Mouse (Mus musculus): ENCODE results near the gene E2f6. TPM values are rescaled to one million over a fixed set of nuclear protein-coding genes. Genes with fewer than 3 reads are reported as not detected.

The E2f6 gene
- polyA plus RNA-seq, 1 experiment from 2014 or later = 67.3 TPM

DNA sequence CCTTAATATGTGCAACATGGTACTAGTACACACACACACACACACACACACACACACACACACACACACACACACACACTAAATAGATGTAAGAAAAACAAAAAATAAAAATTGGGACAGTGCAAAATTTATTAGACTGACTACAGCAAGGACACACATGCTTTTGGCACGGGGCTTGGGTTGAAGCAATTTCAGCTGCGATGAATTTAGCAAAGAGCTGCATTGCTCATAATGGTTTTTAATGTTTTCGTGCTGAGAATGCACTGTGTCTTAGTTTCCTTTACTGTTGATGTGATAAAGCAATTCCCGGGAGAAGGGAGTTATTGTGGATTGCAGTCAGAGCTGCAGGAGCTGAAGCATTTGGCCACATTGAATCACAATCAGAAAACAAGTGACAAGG, 27.0 kb downstream of the E2f6 start:
- WGBS = 94% methylated on average over 4 of the region's 4 CpGs
- Histone ChIP-seq H3K4me3 (no peak overlapping the region), H3K9me3 (replicated peaks) (no peaks in the 10 kb centered on the region), H3K36me3 (no peaks in the 10 kb centered on the region), H3K27ac (no peak overlapping the region), H3K27me3 (ENCODE audit: low read depth, poor library complexity, severe bottlenecking) (no peaks in the 10 kb centered on the region), H3K4me1 (0 out of 2 replicates have a peak, but pooled peaks cover 3% of the 10 kb centered on the region)
- no peak for DNase-seq (ENCODE audit: low spot score)

DNA sequence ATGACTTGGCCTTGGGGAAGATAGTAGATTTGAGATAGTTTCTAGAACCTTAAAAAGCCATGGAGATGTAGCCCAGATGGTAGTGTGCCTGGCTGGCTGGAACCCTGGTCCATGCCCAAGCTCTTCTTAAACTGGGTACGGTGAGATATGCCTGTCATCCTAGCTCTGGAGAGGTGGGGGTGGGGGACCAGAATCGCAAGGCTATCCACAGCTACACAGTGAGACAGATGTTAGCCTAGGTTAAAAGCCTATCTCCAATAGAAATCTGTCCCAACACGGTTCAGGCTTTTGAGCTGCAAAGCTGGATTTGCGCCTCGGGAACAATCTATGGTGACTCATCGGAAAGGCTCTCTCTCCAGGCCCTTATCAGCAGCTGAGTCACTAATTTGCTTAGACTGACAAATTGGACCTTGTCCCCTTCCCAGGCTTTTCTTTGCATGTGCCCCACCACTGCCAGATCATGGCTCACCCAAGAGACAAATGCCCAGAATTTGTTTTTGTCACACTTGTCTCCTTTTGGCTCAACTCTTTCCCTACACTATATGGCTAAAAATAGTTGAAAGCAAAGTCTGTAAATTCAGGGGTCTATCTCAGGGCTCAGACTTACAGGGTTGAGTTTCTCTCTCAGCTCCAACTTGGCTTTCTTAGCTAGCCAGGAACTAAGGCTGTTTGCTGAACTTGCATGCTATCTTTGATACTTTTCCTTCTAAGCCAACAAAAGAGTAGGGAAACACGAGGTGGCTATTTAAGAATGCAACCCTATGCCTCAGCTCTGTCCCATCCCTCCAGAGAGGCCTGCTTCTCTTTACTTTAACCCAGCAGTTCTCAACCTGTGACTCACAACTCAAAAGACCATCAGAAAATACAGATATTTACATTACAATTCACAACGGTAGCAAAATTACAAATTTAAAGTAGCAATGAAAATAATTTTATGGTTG, 30.3 kb downstream of the E2f6 start:
- Histone ChIP-seq H3K9me3 (replicated peaks) (no peaks in the 10 kb centered on the region), H3K4me3 (no peak overlapping the region), H3K27me3 (ENCODE audit: low read depth, poor library complexity, severe bottlenecking) (no peaks in the 10 kb centered on the region), H3K27ac (no peak overlapping the region), H3K4me1 (peaks cover 4% of the 10 kb centered on the region; the same call in 1 of the 2 replicates), H3K36me3 (no peaks in the 10 kb centered on the region)
- 80% methylated on average over 8 of the region's 8 CpGs for WGBS
- no peak for DNase-seq (ENCODE audit: low spot score)

DNA sequence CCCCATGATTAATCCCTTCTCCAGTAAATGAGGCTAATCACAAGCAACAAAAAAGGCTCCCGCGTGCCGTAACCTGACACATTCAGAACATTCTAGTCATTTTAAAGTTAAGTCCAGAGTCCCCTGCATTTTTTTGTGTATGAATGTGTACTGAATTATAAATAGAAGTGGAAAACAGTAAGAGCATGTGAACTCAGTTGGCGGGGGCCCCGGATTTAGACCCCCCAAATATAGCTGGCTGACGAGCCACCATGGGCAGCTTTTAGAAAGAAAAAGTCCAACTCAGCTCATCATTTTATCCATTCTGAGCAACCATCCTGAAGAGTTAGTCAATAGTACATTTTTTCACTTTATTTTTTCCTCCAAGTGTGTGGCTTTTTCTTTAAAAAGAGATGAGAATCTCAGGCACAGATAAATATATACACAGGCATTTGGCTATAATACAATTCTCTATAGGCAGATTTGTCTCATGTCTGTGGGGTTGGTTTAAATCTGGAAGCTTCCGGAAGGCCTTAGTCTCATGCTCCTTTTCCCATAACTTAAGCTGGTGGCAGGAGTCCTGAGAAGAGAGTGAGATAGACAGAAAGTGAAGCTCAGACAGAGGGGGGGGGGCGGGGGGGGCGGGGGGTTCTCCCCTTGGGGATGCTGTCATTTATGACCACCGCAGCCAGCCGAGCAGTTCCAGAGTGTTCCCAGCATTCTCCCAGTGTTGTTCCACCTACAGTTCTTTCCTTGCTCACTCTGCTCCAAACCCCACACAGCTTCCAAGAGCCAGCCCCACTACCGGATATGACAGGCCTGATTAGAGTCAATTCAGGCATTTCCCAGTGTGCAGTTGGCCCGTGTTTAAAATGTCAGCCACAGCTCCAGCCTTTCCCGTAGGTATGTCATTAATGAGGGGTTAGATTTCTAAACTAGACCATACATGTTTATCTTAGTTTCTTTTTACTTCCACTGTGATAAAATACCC, 34.1 kb downstream of the E2f6 start:
- DNase-seq (ENCODE audit: low spot score) = peak; percentile 36
- Histone ChIP-seq H3K27me3 (ENCODE audit: low read depth, poor library complexity, severe bottlenecking) (no peaks in the 10 kb centered on the region), H3K9me3 (replicated peaks) (no peaks in the 10 kb centered on the region), H3K4me1 (peaks cover 7% of the 10 kb centered on the region), H3K36me3 (no peaks in the 10 kb centered on the region), H3K27ac (no peak overlapping the region), H3K4me3 (no peak overlapping the region)
- 75% methylated on average over 14 of the region's 14 CpGs for WGBS

DNA sequence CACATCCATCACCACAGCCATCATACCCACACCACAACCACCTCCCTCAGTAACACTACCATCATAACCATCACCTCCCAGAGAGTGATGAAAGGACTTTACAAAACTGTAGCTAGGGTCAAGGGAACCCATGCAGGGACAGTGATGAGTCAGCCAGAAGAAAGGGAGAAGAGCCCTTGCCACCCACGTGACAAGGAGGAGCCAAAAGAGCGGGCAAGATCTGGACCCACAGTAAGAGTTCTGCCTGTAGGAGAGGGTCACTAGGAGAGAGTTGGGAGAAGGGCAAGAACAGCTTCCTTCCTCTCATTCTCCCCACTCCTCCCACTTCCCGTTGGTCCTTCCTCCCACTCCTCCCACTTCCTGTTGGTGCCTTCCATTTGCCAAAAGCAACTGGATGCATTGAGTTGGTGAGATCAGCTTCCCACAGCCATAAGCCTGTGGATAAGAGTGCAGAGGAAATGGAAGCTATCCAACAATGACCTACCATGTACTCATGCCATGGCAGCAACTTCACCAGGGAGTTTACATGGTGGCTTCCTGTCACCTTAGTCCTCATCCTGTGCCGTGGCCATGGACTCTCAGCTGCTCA, 36.5 kb downstream of the E2f6 start:
- WGBS = 86% methylated on average over 4 of the region's 4 CpGs
- H3K9me3 ChIP-seq (replicated peaks) = no peaks in the 10 kb centered on the region
- no peak for DNase-seq (ENCODE audit: low spot score)

DNA sequence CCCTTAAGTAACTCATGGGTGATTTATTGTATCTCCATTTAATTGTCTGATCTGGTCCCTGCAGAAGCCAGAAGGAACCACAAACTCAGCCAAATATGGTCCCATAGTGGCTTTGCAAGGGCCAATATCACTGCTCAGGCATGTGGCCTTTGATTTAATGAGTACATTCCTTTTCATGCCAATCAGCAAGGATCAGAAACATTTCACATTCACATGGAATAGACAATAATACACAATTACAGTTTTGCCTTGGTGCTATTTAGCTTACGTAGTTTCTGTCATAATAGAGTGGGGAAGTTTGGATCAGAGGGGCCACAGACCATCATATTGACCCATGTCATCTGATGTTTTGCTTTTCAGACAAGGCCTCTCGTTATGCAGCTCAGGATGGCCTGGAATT, 37.7 kb downstream of the E2f6 start:
- Histone ChIP-seq H3K36me3 (no peaks in the 10 kb centered on the region), H3K27ac (no peak overlapping the region), H3K9me3 (replicated peaks) (no peaks in the 10 kb centered on the region), H3K27me3 (ENCODE audit: low read depth, poor library complexity, severe bottlenecking) (no peaks in the 10 kb centered on the region), H3K4me1 (peaks cover 19% of the 10 kb centered on the region), H3K4me3 (no peak overlapping the region)
- 91% methylated on average over 2 of the region's 2 CpGs for WGBS
- DNase-seq (ENCODE audit: low spot score) = no peak

More for the DNA sequence above, 36.5 kb downstream of the E2f6 start:
- Histone ChIP-seq H3K27ac (no peak overlapping the region), H3K4me1 (peaks cover 19% of the 10 kb centered on the region), H3K4me3 (no peak overlapping the region), H3K27me3 (ENCODE audit: low read depth, poor library complexity, severe bottlenecking) (no peaks in the 10 kb centered on the region), H3K36me3 (no peaks in the 10 kb centered on the region)

DNA sequence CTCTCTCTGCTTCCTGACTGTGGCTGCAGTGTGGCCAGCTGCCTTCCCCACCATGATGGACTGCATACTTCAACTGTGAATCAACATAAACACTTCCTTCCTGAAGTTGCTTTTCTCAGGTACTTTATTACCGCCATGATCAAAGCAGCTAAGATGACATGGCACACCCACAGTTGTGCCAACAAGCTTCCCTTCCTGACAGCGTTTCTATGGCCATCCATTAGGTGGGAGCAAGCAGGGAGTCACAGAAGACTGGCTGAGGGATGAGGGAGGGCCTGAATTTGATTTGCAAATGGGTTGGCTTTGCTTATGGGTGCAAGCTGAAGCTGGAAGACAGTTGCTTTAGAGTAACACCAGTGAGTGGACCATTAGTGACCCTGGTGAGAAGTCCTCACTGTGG, 39.1 kb downstream of the E2f6 start:
- Histone ChIP-seq H3K27ac (no peak overlapping the region), H3K9me3 (replicated peaks) (no peaks in the 10 kb centered on the region), H3K4me3 (no peak overlapping the region), H3K27me3 (ENCODE audit: low read depth, poor library complexity, severe bottlenecking) (no peaks in the 10 kb centered on the region), H3K4me1 (peaks cover 19% of the 10 kb centered on the region), H3K36me3 (no peaks in the 10 kb centered on the region)
- 58% methylated on average over 2 of the region's 2 CpGs for WGBS
- no peak for DNase-seq (ENCODE audit: low spot score)

DNA sequence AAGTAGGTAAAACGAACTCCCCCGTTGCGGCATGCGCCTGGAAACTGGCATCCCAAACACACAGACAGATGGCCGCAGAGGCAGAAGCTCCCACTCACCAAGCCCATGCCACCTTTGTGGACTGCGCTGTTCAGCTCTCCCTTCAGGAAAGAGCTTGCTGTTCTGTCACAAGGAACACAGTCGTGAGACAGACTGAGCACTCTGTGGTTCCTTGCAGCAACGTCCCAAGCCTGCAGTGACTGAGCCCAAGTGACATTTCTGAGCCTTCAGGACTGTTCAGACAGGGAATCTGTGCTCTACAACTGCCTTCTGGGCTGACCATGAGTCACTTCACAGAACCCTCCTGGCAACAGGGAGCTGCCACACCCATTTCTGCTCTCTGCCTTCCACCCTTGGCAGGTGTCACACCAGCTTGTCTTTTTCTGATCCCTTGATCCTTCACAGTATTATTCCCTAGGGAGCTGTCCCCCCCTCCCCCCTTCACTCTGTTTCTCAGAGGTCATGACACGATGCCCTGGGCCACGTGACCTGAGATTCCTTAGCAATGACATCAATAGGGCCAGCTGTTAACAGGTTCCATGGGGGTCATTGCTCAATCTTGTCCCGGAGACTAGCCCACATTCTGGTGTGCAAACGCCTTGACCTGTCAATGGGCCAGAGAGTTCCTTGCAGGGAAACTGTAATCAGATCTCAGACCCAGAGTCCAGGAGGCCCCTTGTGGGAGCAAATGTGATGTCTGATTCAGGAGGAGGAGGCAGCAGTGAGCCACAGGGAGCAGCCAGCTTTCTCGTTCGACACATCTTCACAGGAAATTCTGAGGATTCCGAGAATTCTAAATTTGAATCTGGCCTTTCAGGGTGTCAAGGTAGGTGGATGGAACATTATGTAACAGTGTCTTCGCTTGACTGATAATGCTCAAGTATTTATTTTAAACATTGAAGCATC, 39.9 kb downstream of the E2f6 start:
- Histone ChIP-seq H3K9me3 (replicated peaks) (no peaks in the 10 kb centered on the region), H3K27me3 (ENCODE audit: low read depth, poor library complexity, severe bottlenecking) (no peaks in the 10 kb centered on the region), H3K4me3 (no peak overlapping the region), H3K36me3 (no peaks in the 10 kb centered on the region), H3K27ac (no peak overlapping the region), H3K4me1 (peaks cover 17% of the 10 kb centered on the region)
- 46% methylated on average over 16 of the region's 16 CpGs for WGBS
- no peak for DNase-seq (ENCODE audit: low spot score)

DNA sequence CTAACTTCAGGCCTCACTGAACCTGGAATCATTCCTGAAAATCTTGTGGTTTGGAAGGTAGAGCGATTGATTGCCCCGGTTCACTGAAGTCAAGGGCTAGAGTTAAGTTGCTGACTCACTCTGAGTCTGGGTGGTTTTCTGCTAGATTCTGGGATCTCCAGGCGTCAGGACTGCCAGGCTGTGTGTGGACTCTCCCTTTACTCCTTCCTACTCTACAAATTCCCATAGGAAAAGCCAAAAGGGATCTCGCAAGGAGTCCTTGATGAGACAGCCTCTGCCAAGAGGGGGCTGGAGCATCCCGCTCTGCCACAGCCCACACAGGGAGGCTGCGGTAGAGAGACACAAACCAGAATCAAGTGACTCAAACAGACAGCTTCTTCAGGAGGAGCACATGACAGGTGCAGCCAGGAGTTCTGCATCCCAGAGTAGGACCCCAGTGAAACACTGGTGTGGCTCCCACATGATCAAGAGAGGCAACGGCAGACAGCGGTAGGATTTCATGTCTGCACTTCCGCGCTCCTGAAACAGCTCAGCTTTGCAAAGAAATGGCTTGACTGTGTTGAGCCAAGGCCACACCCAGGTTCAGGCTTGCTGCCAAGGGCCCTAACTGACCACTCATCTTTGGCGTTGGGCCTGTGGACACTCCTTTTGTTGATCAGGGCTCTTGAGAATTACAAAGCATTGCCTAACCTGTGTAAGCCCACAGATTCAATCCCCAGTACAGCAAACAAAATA, 42.8 kb downstream of the E2f6 start:
- Histone ChIP-seq H3K4me1 (peaks cover 24% of the 10 kb centered on the region), H3K36me3 (no peaks in the 10 kb centered on the region), H3K27ac (0 out of 2 replicates have a peak overlapping the region, but pooled peaks have one; percentile 3), H3K27me3 (ENCODE audit: low read depth, poor library complexity, severe bottlenecking) (no peaks in the 10 kb centered on the region), H3K9me3 (replicated peaks) (no peaks in the 10 kb centered on the region), H3K4me3 (no peak overlapping the region)
- DNase-seq (ENCODE audit: low spot score) = no peak
- WGBS = 91% methylated on average over 11 of the region's 11 CpGs

DNA sequence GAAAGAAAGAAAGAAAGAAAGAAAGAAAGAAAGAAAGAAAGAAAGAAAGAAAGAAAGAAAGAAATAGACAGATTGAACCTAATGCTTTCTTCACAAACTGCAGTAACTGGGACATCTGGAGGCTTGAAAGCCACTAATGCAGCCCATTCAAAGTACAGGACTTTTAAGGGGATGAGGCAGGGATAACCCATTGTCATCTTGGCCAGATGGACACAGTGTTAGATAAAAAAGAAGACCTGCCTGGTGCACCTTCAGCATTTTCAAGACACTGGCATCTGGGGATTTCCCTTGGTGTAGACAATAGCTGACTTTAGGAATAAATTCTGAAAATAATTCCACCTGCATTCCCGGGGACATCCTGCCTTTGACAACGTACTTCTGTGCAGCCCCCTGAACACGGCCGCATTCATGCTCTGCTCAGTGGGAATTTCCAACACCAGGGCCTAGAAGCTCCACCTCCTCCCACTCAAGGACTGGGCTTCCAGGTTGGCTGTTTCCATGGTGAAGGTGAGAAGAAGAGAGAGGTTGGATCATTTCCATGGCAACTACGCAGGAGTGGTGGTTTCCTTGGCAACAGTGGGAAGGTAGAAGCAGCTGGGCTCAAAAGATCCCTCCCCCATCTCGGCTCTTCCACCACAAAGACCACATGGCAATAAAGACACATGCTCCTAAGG, 45.0 kb downstream of the E2f6 start:
- no peak overlapping the region for H3K27ac ChIP-seq
- peaks cover 18% of the 10 kb centered on the region for H3K4me1 ChIP-seq
- no peaks in the 10 kb centered on the region for H3K27me3 ChIP-seq (ENCODE audit: low read depth, poor library complexity, severe bottlenecking)
- H3K4me3 ChIP-seq = no peak overlapping the region
- no peaks in the 10 kb centered on the region for H3K36me3 ChIP-seq
- no peaks in the 10 kb centered on the region for H3K9me3 ChIP-seq (replicated peaks)
- DNase-seq (ENCODE audit: low spot score) = no peak
- 47% methylated on average over 6 of the region's 6 CpGs for WGBS

DNA sequence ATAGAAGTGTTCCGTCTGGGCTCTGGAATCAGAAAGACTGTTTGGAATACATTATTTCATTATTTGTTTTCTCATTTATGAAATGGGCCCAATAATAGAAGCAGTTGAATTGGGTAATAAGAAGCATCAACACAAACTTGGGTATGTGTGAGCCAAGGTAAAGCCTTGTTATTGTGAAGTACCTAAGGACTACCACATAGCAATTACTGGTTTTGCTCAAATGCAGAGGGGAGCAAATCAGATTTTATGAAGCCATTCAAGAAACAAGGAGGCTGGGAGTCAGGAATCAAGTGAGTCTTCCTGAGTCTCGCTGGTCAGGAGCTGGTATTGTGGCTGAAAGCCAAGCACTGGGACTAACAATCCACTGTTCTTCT, 45.5 kb downstream of the E2f6 start:
- no peaks in the 10 kb centered on the region for H3K9me3 ChIP-seq (replicated peaks)
- WGBS = 86% methylated on average over 2 of the region's 2 CpGs

DNA sequence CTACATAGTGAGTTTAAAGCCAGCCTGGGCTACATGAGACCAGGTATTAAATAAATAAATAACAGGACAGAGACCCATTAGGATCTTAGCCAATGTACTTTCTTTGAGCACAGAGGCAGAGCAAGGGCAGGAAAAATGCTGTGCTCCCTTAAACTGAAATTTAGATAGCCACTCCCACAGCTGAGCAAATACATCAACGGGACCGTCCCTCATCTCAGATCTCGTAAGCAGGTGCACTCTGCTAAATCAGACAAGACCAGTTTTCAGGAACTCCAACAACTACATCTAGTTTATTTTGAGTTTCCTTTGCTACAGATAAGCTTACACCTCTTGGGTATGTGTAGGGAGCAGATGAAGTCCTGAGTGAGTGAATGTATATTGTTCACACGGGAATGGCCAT, 47.3 kb downstream of the E2f6 start:
- H3K36me3 ChIP-seq = no peaks in the 10 kb centered on the region
- no peak overlapping the region for H3K27ac ChIP-seq
- H3K9me3 ChIP-seq (replicated peaks) = no peaks in the 10 kb centered on the region
- no peaks in the 10 kb centered on the region for H3K27me3 ChIP-seq (ENCODE audit: low read depth, poor library complexity, severe bottlenecking)
- WGBS = 85% methylated on average over 4 of the region's 4 CpGs
- no peak overlapping the region for H3K4me3 ChIP-seq
- peaks cover 24% of the 10 kb centered on the region for H3K4me1 ChIP-seq
- no peak for DNase-seq (ENCODE audit: low spot score)

More for the DNA sequence above, 45.5 kb downstream of the E2f6 start:
- H3K36me3 ChIP-seq = no peaks in the 10 kb centered on the region
- H3K4me1 ChIP-seq = peaks cover 21% of the 10 kb centered on the region
- no peak overlapping the region for H3K27ac ChIP-seq
- H3K4me3 ChIP-seq = no peak overlapping the region
- H3K27me3 ChIP-seq (ENCODE audit: low read depth, poor library complexity, severe bottlenecking) = no peaks in the 10 kb centered on the region
- DNase-seq (ENCODE audit: low spot score) = no peak

All from limb, embryonic 10.5 days (tissue).